Mouse (Mus musculus) heart, embryonic 11.5 days (tissue): ENCODE data around the gene Arhgap28. TPM values are rescaled to one million over a fixed set of nuclear protein-coding genes. Genes with fewer than 3 reads are reported as not detected.

Experiments
- ATAC-seq: fragments of 200-750 bp; cut with Nextera tagmentation; replicated peaks from 2 replicates; pipeline ENCODE4 v1.8.0; 2017; ENCODE audit warnings: moderate library complexity; ENCODE audit not compliant: insufficient number of reproducible peaks, low FRiP score, low TSS enrichment
- H3K27ac ChIP-seq: fragments of 300-500 bp; sonication (generic); 2 replicates; pipeline ENCODE4 v1.5.1; 2014; ENCODE audit warnings: mild to moderate bottlenecking, low read depth, low read length
- H3K27me3 ChIP-seq: fragments of 300-500 bp; sonication (generic); 2 replicates; pipeline ENCODE4 v1.6.1; 2014; ENCODE audit warnings: mild to moderate bottlenecking, low read length, mixed read lengths; ENCODE audit not compliant: control insufficient read depth, insufficient read depth
- H3K36me3 ChIP-seq: fragments of 300-500 bp; sonication (generic); 2 replicates; pipeline ENCODE4 v1.6.1; 2014; ENCODE audit warnings: mild to moderate bottlenecking, low read length, moderate library complexity, mixed read lengths; ENCODE audit not compliant: control insufficient read depth, insufficient read depth
- H3K4me1 ChIP-seq: fragments of 300-500 bp; sonication (generic); 2 replicates; pipeline ENCODE4 v1.6.1; 2014; ENCODE audit warnings: low read length; ENCODE audit not compliant: control insufficient read depth, insufficient read depth
- H3K4me2 ChIP-seq: fragments of 300-500 bp; sonication (generic); 2 replicates; pipeline ENCODE4 v1.6.1; 2014; ENCODE audit warnings: mild to moderate bottlenecking, moderate library complexity
- H3K4me3 ChIP-seq: fragments of 300-500 bp; sonication (generic); 2 replicates; pipeline ENCODE4 v1.5.1; 2014; ENCODE audit warnings: low read depth, low read length
- H3K9ac ChIP-seq: fragments of 300-500 bp; sonication (generic); 2 replicates; pipeline ENCODE4 v1.6.1; 2014; ENCODE audit warnings: mild to moderate bottlenecking, low read depth, low read length, moderate library complexity
- H3K9me3 ChIP-seq: fragments of 300-500 bp; sonication (generic); replicated peaks from 2 replicates; pipeline ENCODE4 v1.6.1; 2016; ENCODE audit warnings: low read length; ENCODE audit not compliant: control insufficient read depth
- WGBS: fragments of 180-500 bp; shearing (Covaris S2); extraction: QIAGEN DNeasy Blood & Tissue Kit; methylation state at CpG from one replicate; pipeline ENCODE4 v1.1.7; 2014; ENCODE audit not compliant: insufficient replicate concordance; 5-methylcytosine and 5-hydroxymethylcytosine counted together
- polyA plus RNA-seq: library from polyadenylated mRNA; unstranded; fragments of >200 nt; fragmentation: Nextera tagmentation; extraction: Ambion mirVana; gene quantifications from 2 replicates; pipeline ENCODE4 v1.2.1, GENCODE M21; 2014

Arhgap28 gene
- polyA plus RNA-seq, 1 experiment from 2014 or later: 25.9 TPM

DNA sequence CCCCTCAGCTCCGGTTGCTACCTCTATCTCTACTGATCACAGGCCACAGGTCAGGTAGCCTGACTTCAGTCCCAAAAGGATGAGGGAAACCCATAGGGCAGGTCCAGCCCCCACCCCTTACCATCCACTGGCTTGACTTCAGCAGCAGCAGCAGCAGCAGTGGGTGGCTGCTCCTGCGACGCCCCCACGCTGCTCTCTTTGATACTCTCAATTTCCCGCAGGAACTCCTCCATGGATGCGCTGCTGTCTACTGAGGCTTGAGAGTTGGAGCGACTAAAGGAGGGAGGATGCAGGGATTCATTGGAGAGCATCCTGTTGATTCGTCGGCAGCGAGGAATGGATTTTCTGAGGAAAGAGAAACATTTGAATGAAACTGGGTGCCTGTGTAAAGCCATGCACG is 102.8 kb downstream of the Arhgap28 start:
- Histone ChIP-seq H3K9ac (no peak overlapping the region), H3K4me1 (no peaks in the 10 kb centered on the region), H3K27ac (no peak overlapping the region), H3K9me3 (no peaks in the 10 kb centered on the region), H3K27me3 (no peaks in the 10 kb centered on the region), H3K4me3 (no peak overlapping the region), H3K4me2 (no peak overlapping the region), H3K36me3 (no peaks in the 10 kb centered on the region)
- no peak for ATAC-seq
- 74% methylated on average over 11 of the region's 11 CpGs for WGBS

GRCm38 (mm10) chr17:67899376-67899775 is 104.5 kb downstream of the Arhgap28 start:
- ATAC-seq: no peak
- no peaks in the 10 kb centered on the region for H3K4me1 ChIP-seq
- no peaks in the 10 kb centered on the region for H3K27me3 ChIP-seq
- no peak overlapping the region for H3K4me2 ChIP-seq
- H3K4me3 ChIP-seq: no peak overlapping the region
- WGBS: 84% methylated on average over 5 of the region's 5 CpGs
- no peaks in the 10 kb centered on the region for H3K9me3 ChIP-seq
- no peak overlapping the region for H3K9ac ChIP-seq
- H3K27ac ChIP-seq: no peak overlapping the region
- H3K36me3 ChIP-seq: peaks cover 3% of the 10 kb centered on the region; the same call in 1 of the 2 replicates

- no peak overlapping the region for H3K4me3 ChIP-seq
- no peaks in the 10 kb centered on the region for H3K9me3 ChIP-seq
- 91% methylated on average over 5 of the region's 5 CpGs for WGBS
- no peak overlapping the region for H3K9ac ChIP-seq
- H3K4me2 ChIP-seq: no peak overlapping the region
- no peaks in the 10 kb centered on the region for H3K27me3 ChIP-seq
- ATAC-seq: no peak
- no peaks in the 10 kb centered on the region for H3K4me1 ChIP-seq
- H3K36me3 ChIP-seq: peaks cover 3% of the 10 kb centered on the region; the same call in 1 of the 2 replicates
- H3K27ac ChIP-seq: no peak overlapping the region
Observed at GRCm38 (mm10) chr17:67896413-67896812, 107.5 kb downstream of the Arhgap28 start.

GRCm38 (mm10) chr17:67889481-67890325 is 114.2 kb downstream of the Arhgap28 start:
- no peak overlapping the region for H3K27ac ChIP-seq
- H3K4me2 ChIP-seq: no peak overlapping the region; the same call in 1 of the 2 replicates

GRCm38 (mm10) chr17:67888081-67888480 is 115.8 kb downstream of the Arhgap28 start:
- H3K36me3 ChIP-seq: no peaks in the 10 kb centered on the region; the same call in 1 of the 2 replicates
- H3K4me3 ChIP-seq: no peak overlapping the region
- no peak overlapping the region for H3K9ac ChIP-seq
- H3K27ac ChIP-seq: no peak overlapping the region
- no peaks in the 10 kb centered on the region for H3K27me3 ChIP-seq
- H3K9me3 ChIP-seq: no peaks in the 10 kb centered on the region
- ATAC-seq: no peak
- no peak overlapping the region for H3K4me2 ChIP-seq
- WGBS: 82% methylated on average over 9 of the region's 9 CpGs
- H3K4me1 ChIP-seq: 0 out of 2 replicates have a peak, but pooled peaks cover 3% of the 10 kb centered on the region

More at GRCm38 (mm10) chr17:67889481-67890325, 114.2 kb downstream of the Arhgap28 start:
- Histone ChIP-seq H3K4me3 (no peak overlapping the region), H3K9me3 (no peaks in the 10 kb centered on the region), H3K4me1 (0 out of 2 replicates have a peak, but pooled peaks cover 3% of the 10 kb centered on the region), H3K27me3 (no peaks in the 10 kb centered on the region), H3K9ac (no peak overlapping the region), H3K36me3 (no peaks in the 10 kb centered on the region)
- ATAC-seq: no peak
- 56% methylated on average over 20 of the region's 20 CpGs for WGBS

GRCm38 (mm10) chr17:67886326-67886725 is 117.6 kb downstream of the Arhgap28 start:
- no peak overlapping the region for H3K4me2 ChIP-seq
- 0 out of 2 replicates have a peak, but pooled peaks cover 3% of the 10 kb centered on the region for H3K4me1 ChIP-seq
- WGBS: 64% methylated on average over 5 of the region's 5 CpGs
- no peak overlapping the region for H3K4me3 ChIP-seq
- H3K36me3 ChIP-seq: no peaks in the 10 kb centered on the region; the same call in 1 of the 2 replicates
- no peak for ATAC-seq
- H3K27me3 ChIP-seq: no peaks in the 10 kb centered on the region
- no peak overlapping the region for H3K27ac ChIP-seq
- no peak overlapping the region for H3K9ac ChIP-seq
- H3K9me3 ChIP-seq: no peaks in the 10 kb centered on the region

GRCm38 (mm10) chr17:67877599-67877998 is 126.3 kb downstream of the Arhgap28 start:
- Histone ChIP-seq H3K4me3 (no peak overlapping the region), H3K27ac (no peak overlapping the region), H3K27me3 (no peaks in the 10 kb centered on the region), H3K9me3 (no peaks in the 10 kb centered on the region), H3K9ac (no peak overlapping the region), H3K36me3 (peaks cover 8% of the 10 kb centered on the region), H3K4me2 (no peak overlapping the region), H3K4me1 (no peaks in the 10 kb centered on the region)
- no peak for ATAC-seq
- 76% methylated on average over 12 of the region's 12 CpGs for WGBS

- WGBS: 68% methylated on average over 23 of the region's 23 CpGs
- no peak for ATAC-seq
Observed at GRCm38 (mm10) chr17:67869731-67870601, 134.0 kb downstream of the Arhgap28 start.

More at GRCm38 (mm10) chr17:67869731-67870601, 134.0 kb downstream of the Arhgap28 start:
- no peak overlapping the region for H3K4me2 ChIP-seq
- no peak overlapping the region for H3K27ac ChIP-seq
- H3K4me1 ChIP-seq: no peaks in the 10 kb centered on the region
- H3K9me3 ChIP-seq: no peaks in the 10 kb centered on the region
- peaks cover 17% of the 10 kb centered on the region for H3K36me3 ChIP-seq
- peaks cover 13% of the 10 kb centered on the region for H3K27me3 ChIP-seq
- H3K9ac ChIP-seq: no peak overlapping the region
- H3K4me3 ChIP-seq: no peak overlapping the region
